12 mouse cellular contexts compared by ENCODE assay signal in the genomic region with DNA sequence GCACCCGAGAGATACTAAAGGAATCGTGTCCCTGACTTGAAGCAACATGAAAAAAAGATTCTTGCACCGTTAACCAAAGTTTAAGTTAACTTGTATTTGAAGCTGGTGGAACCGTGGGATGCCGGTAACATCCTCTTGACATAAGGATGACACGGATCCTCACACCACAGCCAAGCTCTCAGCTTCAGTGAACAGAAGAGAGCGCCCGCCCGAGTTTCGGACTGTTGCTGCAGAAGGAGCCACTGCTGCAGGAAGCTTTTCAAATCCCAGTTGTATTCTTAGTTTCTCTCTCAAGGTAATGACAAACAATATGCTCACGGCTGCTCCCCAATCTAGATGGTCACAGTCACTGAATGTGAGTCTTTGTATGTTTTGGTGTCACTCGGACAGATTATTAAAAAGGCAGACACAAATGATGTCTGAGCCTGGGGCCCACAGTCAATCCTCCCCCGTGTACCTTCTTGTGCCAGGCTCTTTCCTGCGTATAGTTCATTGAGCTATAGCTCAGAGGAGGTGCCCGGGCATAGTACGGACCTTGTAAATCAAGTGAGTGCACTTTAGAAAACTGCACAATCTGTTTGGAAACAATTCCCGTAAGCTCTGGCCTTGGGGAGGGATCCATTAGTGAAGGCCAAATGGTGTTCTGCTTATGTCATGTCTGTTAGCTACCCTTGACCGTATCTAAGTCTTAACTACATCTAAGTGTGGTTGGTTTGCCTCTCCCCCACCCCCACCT.
A peak's percentile ranks its signal among the peaks of the same experiment; 100 is the strongest.
DNase-seq lines count a peak whose midpoint lies in the region; ATAC-seq and TF ChIP-seq lines count a peak whose summit lies in the region.
"Had no signal": no experiment of that assay in that cellular context is flagged by ENCODE, and none has a peak within 500 bp of the region (broad histone marks: within the 10 kb centered on the region; RNA-seq: fewer than 3 reads in every experiment).

No protein-coding gene starts in this region.

- WGBS in kidney, adult 2 months: 42% methylated on average over 18 of the region's 18 CpGs
- WGBS in kidney, embryonic 14.5 days: 65% methylated on average over 18 of the region's 18 CpGs

- H3K4me1 ChIP-seq in kidney, adult 2 months (ENCODE audit: control insufficient read depth, insufficient read depth, low read length): peaks cover 19% of the 10 kb centered on the region
- H3K4me1 ChIP-seq in kidney, embryonic 14.5 days (ENCODE audit: control insufficient read depth, insufficient read depth, low read length): peaks cover 40% of the 10 kb centered on the region

- H3K4me3 ChIP-seq in kidney, adult 2 months (ENCODE audit: insufficient read depth, low read depth, low read length): no peak overlapping the region
- no peak overlapping the region for H3K4me3 ChIP-seq in kidney, embryonic 14.5 days (ENCODE audit: low read length)
- H3K4me3 ChIP-seq: forebrain, embryonic 10.5 days; limb, embryonic 12.5 days; midbrain, embryonic 12.5 days had no signal

- POLR2A ChIA-PET in Patski (lab: Charles Lee): interaction anchor here (0.9 to 1.5 kb wide), 2 partner anchors 69 to 119 kb away, joined by 3 read pairs; no protein-coding TSS in a partner anchor

- in situ Hi-C loops in Patski (cut with MboI; ENCODE audit: low pct_unique_long_range_greater_than_20kb): no loop called here

- no peaks in the 10 kb centered on the region for H3K36me3 ChIP-seq in kidney, adult 2 months (ENCODE audit: control insufficient read depth, insufficient read depth, low read length)
- H3K36me3 ChIP-seq in kidney, embryonic 14.5 days (ENCODE audit: control insufficient read depth, insufficient read depth, low read length): no peaks in the 10 kb centered on the region
- H3K36me3 ChIP-seq: forebrain, embryonic 10.5 days; limb, embryonic 12.5 days; midbrain, embryonic 12.5 days had no signal

- DNase-seq in heart, adult 11 months: peak; percentile 72
- no peak for DNase-seq in heart, adult 8-10 months (ENCODE audit: low spot score)
- DNase-seq in kidney, adult 2 months: peak; percentile 31
- DNase-seq in kidney, adult 8-10 months: no peak
- DNase-seq in Patski (ENCODE audit: low read depth, low spot score): no peak
- no peak for DNase-seq in yolk sac, embryonic 10.5 days (ENCODE audit: low spot score)
- DNase-seq: B cell, adult 2 months had no signal

- H3K9me3 ChIP-seq in kidney, embryonic 14.5 days (ENCODE audit: control insufficient read depth, low read length): no peaks in the 10 kb centered on the region
- H3K9me3 ChIP-seq: limb, embryonic 12.5 days; midbrain, embryonic 12.5 days had no signal

- no peak for TF ChIP-seq CTCF in kidney, adult 2 months (conservative IDR thresholded peaks at IDR 0.05; ENCODE audit: insufficient read depth, insufficient read length, low read depth, low read length)
- TF ChIP-seq CTCF in Patski (IDR thresholded peaks at IDR 0.05): no peak

- no peak overlapping the region for H3K9ac ChIP-seq in kidney, embryonic 14.5 days (ENCODE audit: low read depth, low read length)
- H3K9ac ChIP-seq: limb, embryonic 12.5 days; midbrain, embryonic 12.5 days had no signal

- H3K4me2 ChIP-seq in kidney, embryonic 14.5 days (replicated peaks; ENCODE audit: low read depth, low read length): no peak overlapping the region
- H3K4me2 ChIP-seq: limb, embryonic 12.5 days; midbrain, embryonic 12.5 days had no signal

- H3K27ac ChIP-seq in kidney, adult 2 months (ENCODE audit: insufficient read depth, low read depth, low read length): peak overlapping the region; percentile 74
- H3K27ac ChIP-seq in kidney, embryonic 14.5 days (ENCODE audit: low read depth, low read length): peak overlapping the region; percentile 39; the same call in 1 of the 2 replicates
- H3K27ac ChIP-seq: forebrain, embryonic 10.5 days; limb, embryonic 12.5 days; midbrain, embryonic 12.5 days had no signal

- H3K27me3 ChIP-seq in kidney, adult 2 months (replicated peaks; ENCODE audit: control insufficient read depth, insufficient read depth, low read length): no peaks in the 10 kb centered on the region
- no peaks in the 10 kb centered on the region for H3K27me3 ChIP-seq in Patski
- no peaks in the 10 kb centered on the region for H3K27me3 ChIP-seq in kidney, embryonic 14.5 days (ENCODE audit: control insufficient read depth, insufficient read depth, low read length)
- H3K27me3 ChIP-seq: limb, embryonic 12.5 days had no signal

- CTCF ChIA-PET in Patski (lab: Charles Lee): interaction anchor here (0.7 to 1.9 kb wide), 5 partner anchors 11 to 401 kb away, joined by 3 to 6 read pairs (median 3); no protein-coding TSS in a partner anchor

- peak; percentile 37 for ATAC-seq in Patski
- ATAC-seq in kidney, embryonic 14.5 days (ENCODE audit: low FRiP score, low TSS enrichment): peak; percentile 35; the same call in 1 of the 2 replicates
- ATAC-seq in cerebellum, adult (ENCODE audit: insufficient number of reproducible peaks, low FRiP score, low TSS enrichment): no peak

- TF ChIP-seq POLR2A in kidney, adult 2 months (IDR thresholded peaks at IDR 0.05; ENCODE audit: low read depth, low read length): no peak

Comparison
In these comparisons a context has a peak if more than half of its experiments do, and no peak if none do; other contexts are left out.
1. DNase-seq: peak in heart, adult 11 months (single experiment) and kidney, adult 2 months (single experiment); none in heart, adult 8-10 months (single experiment), kidney, adult 8-10 months (0 of 2), Patski (single experiment) and yolk sac, embryonic 10.5 days (single experiment).